Mouse (Mus musculus) olfactory bulb, adult 2 months (tissue): ENCODE measurements around the gene Pkn3. TPM values are rescaled to one million over a fixed set of nuclear protein-coding genes. Genes with fewer than 3 reads are reported as not detected.

Experiments
- H3K27ac ChIP-seq: fragments of 200-500 bp; 2 replicates; pipeline ENCODE4 v1.5.1; 2012; ENCODE audit warnings: low read depth, low read length; ENCODE audit not compliant: insufficient read depth
- H3K4me1 ChIP-seq: fragments of 200-500 bp; 2 replicates; pipeline ENCODE4 v1.6.1; 2012; ENCODE audit warnings: low read length; ENCODE audit not compliant: control insufficient read depth, insufficient read depth
- H3K4me3 ChIP-seq: fragments of 200-500 bp; 2 replicates; pipeline ENCODE4 v1.5.1; 2012; ENCODE audit warnings: mild to moderate bottlenecking, low read depth, low read length, moderate library complexity; ENCODE audit not compliant: insufficient read depth
- CTCF ChIP-seq: fragments of 200-500 bp; IDR thresholded peaks from 2 replicates; pipeline ENCODE4 v1.5.1; 2012; ENCODE audit warnings: low read depth, mild to moderate bottlenecking, low read length, moderate library complexity; ENCODE audit not compliant: insufficient read depth
- POLR2A ChIP-seq: fragments of 200-500 bp; IDR thresholded peaks from 2 replicates; pipeline ENCODE4 v1.6.1; 2012; ENCODE audit warnings: mild to moderate bottlenecking, low read depth, low read length, moderate library complexity; ENCODE audit not compliant: insufficient read depth
- whole genome bisulfite sequencing: fragments of 180-500 bp; shearing (Covaris S2); methylation state at CpG from one replicate; pipeline ENCODE4 v1.1.7; 2018; 5-methylcytosine and 5-hydroxymethylcytosine counted together
- polyA plus RNA-seq: library from polyadenylated mRNA; stranded (reverse); fragments of >200 nt; gene quantifications from 2 replicates; pipeline ENCODE4 v1.2.4, GENCODE M21; 2012; ENCODE audit warnings: low replicate concordance; ENCODE audit not compliant: missing spikeins, insufficient read depth, insufficient read length

Gene Pkn3
- polyA plus RNA-seq, 1 experiment, result not detected

DNA sequence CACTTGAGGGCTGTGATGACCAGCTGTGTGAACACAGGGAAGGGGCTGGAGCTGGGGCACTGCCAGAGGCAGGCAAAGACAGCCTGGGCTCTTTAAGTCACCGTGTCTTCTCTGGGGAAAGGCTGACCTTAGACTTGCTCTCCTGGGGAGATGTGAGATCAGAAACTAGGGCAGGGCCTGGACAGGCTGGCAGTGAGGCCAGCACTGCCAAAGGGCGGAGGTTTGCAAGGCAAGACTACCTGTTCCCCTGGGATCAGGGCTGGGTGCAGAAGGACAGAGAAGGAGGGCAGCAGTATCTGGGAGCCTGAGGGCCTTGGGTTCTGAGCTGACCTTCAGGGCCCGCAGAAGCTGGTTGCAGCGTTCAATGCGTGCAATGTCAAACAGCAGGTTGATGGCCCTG, 30.2 kb downstream of the Pkn3 start:
- H3K4me1 ChIP-seq, result no peaks in the 10 kb centered on the region
- H3K4me3 ChIP-seq, result no peak overlapping the region
- 96% methylated on average over 5 of the region's 5 CpGs for WGBS

DNA sequence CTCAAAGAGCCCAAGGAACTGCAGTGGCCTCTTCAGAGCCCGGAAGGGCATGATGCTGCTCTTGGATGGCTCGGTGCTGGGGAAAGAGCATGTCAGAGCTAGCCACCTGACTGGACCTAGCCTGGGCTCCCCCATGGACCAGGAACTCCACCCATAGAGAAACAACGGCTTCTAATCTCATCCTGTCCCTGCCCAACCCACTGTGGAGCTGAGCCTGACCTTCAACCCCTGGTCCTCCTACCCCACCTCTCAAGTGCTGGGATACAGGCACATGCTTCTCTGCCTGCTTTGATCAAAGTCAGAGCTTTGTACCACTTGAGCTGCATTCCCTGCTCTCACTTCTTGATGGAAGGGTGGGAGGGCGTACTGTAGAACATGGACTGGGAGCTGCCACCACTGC, 30.8 kb downstream of the Pkn3 start:
- no peak overlapping the region for H3K4me3 ChIP-seq
- no peaks in the 10 kb centered on the region for H3K4me1 ChIP-seq
- H3K27ac ChIP-seq, result no peak overlapping the region
- WGBS, result 94% methylated on average over 4 of the region's 4 CpGs
- TF ChIP-seq POLR2A (no peak), CTCF (no peak)

More for the DNA sequence above, 30.2 kb downstream of the Pkn3 start:
- TF ChIP-seq CTCF (no peak), POLR2A (no peak)
- no peak overlapping the region for H3K27ac ChIP-seq

DNA sequence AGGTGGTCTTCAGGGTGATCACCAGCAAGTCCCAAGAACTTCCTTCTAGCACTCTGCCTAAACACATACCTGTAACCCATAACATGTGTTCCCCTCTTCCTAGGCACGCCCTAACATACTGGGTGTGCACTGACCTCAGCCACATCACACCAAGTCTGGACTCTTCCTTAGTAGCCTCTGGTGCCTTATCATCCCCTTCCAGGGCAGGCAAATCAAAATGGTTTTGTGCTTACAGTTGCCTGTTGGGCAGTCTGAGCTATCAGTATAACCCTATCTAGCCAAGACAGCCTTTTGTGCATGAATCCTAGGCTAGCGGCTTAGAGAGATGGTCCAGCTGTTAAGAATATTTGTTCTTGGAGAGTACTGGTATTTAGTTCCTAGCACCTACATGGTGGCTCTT, 34.0 kb downstream of the Pkn3 start:
- Histone ChIP-seq H3K27ac (no peak overlapping the region), H3K4me1 (no peaks in the 10 kb centered on the region), H3K4me3 (no peak overlapping the region)
- TF ChIP-seq CTCF (no peak), POLR2A (no peak)
- 98% methylated on average over 2 of the region's 2 CpGs for WGBS

DNA sequence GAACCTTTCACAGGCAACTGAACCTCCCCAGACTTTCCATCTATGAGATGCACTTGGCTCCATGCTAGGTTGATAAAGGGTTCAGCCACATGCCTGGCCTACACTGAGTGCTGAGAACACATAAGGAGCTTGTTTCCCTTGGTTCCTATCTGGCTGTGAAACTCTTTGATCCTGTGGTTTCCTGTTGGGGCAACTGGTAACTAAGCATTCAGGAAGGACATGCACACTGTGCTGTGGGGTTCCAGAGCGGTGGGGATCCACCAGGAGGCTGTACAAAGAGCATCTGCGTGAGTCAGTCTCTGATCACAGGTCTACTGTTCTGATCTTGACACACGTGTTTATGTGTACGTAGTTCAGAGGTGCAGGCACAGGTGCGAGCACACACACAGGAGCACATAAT, 35.1 kb downstream of the Pkn3 start:
- Histone ChIP-seq H3K4me3 (no peak overlapping the region), H3K4me1 (no peaks in the 10 kb centered on the region), H3K27ac (no peak overlapping the region)
- 92% methylated on average over 5 of the region's 5 CpGs for WGBS
- no peak for TF ChIP-seq POLR2A
- TF ChIP-seq CTCF, result no peak

DNA sequence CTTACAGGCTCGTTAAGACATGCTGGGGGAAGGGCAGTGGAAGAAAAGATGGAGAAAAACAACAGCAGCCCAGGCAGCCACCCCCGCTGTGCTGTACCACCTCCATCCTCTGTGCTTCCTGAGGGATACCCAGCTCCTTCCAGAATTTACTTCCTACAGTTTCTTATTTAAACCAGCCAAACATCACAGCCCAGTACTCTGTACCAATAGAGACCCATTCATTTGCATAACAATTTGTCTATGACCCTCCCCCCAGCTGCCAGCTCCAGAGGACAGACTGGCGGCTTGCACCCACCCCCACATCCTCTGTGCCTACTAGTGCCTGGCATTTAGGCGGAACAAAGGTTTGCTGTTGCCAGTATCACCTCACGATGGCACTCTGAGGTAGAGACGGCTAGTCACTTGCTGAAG, 42.2 kb downstream of the Pkn3 start:
- no peak for TF ChIP-seq CTCF
- peaks cover 35% of the 10 kb centered on the region for H3K4me1 ChIP-seq
- peak overlapping the region; percentile 86 for H3K27ac ChIP-seq
- H3K4me3 ChIP-seq, result 0 out of 2 replicates have a peak overlapping the region, but pooled peaks have one; percentile 2
- 11% methylated on average over 6 of the region's 6 CpGs for WGBS

DNA sequence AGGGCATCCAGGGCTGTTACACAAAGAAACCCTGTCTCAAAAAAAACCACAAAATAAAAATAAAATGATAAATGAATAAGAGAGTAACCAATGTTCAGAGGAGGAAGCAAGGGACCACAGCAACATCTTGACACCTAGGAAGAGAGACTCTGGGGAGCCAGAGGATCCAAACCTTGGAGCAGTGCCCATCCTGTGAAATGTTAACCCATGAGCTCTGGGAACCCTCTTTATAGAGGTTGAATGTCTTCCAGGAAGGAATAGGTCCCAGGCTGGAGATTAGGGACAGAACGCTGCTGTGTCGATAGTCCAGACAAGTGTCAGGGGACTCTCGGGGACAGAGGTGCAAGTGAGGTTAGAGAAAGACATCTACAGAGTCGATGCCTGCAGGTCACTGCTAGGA, 42.8 kb downstream of the Pkn3 start:
- Histone ChIP-seq H3K4me3 (no peak overlapping the region), H3K27ac (peak overlapping the region; percentile 86), H3K4me1 (peaks cover 35% of the 10 kb centered on the region)
- TF ChIP-seq POLR2A (no peak), CTCF (no peak)
- WGBS, result 41% methylated on average over 4 of the region's 4 CpGs

DNA sequence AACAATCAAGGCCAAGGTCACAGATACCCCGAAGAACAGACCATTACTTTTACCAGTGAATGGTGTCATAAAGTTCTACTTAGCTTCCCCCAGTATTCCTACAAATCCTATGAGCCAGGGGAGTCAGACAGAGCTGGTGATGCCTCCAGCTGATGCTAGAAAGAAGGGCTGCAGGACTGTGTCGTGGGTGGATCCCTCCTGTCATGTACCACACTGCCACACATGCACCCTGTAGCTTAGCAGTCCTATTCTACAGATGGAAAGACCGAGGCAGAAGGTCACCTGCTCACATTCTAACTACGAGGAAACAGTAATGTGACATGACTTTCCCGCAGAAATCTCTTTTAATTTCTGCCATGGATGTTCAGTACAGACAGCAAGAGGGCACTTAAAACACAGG, 45.3 kb downstream of the Pkn3 start:
- peak overlapping the region; percentile 16; the same call in 1 of the 2 replicates for H3K27ac ChIP-seq

DNA sequence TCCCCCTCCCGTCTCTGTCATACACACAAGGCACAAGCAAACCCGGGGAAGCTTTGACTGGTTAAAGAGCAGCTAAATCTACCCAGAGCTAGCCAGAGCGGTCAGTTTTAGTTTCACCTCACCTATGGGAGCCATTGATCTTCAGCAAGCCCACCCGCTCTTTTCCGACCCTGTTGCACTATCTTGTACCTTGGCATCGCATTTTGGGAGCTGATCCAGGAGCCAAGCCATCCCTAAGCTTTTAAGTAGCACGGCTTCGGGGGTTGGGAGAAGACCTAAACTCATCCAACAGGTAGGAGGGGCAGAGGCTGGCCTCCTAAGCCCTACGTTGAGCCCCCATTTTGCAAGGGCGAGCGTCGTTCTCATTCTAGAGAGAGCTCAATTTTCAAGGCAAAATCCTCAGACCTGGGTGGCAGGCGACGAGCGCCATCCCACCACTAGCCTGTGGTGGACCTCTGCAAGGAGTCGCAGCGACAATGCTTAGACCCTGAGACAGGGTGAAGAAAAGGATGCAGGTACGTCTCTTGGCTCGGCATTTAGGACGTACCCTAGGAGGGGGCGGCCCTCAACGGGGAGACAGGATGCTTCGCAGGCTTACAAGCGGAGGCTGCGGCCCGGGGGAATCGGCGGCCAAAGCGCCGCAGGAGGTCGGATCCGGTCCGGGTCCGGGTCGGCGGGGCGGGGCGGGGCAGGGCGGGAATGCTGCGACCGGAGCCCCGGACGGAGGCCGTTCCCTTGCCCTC, 46.4 kb downstream of the Pkn3 start:
- Histone ChIP-seq H3K27ac (peak overlapping the region; percentile 98), H3K4me1 (peaks cover 28% of the 10 kb centered on the region), H3K4me3 (peak overlapping the region; percentile 97)
- WGBS, result under 1% methylated on average over 44 of the region's 44 CpGs
- TF ChIP-seq POLR2A (no peak), CTCF (no peak)

More for the DNA sequence above, 45.3 kb downstream of the Pkn3 start:
- no peak for TF ChIP-seq CTCF
- TF ChIP-seq POLR2A, result no peak
- Histone ChIP-seq H3K4me3 (peak overlapping the region; percentile 19; the same call in 1 of the 2 replicates), H3K4me1 (peaks cover 35% of the 10 kb centered on the region)
- 58% methylated on average over 5 of the region's 5 CpGs for WGBS

DNA sequence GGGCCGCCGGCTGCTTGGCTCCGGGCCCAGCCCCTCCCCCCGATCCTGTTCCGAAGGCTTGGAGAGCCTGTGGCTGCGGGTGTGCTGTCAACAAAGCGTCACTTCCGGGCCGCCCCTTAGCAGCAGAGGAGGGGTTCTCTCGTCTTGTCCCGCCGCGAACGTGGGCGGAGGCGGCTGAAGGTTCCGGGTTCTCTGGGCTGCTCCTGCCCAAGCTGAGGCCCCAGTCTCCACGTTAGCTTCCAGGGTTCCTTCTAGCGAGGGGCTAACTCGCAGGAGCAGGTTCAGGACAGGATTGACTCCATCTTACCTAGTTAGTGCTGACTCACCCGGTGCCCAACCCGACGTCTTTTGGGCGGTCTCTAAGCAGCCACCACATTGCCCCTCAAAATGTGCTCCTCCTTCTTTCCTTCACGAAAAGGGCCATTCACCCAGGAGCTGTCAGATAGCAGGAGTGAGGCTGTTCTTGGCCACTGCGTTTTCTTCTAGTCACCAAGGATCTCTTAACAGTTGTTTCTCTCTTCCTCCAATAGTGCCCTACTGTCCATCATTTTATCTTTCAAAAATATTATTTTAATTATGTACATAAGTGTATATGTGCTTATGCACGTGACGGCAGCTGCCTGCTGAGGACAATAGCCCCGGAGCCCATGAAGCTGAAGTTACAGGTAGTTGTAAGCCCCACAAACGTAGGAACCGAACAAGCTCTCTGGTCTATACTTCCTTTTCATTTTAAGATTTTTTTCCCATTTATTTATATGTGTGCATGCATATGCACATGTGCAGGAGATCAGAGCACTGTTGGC, 47.2 kb downstream of the Pkn3 start, which contains the start of gene Zer1:
Zer1 (minus strand) TSS at position 114 of the 803 bp plus-strand sequence.
- 4% methylated on average over 31 of the region's 31 CpGs for WGBS
- TF ChIP-seq POLR2A (peak; percentile 63), CTCF (no peak)
- peak within 1 kb of the TSS; percentile 98 for H3K27ac ChIP-seq
- H3K4me1 ChIP-seq, result peaks cover 20% of the 10 kb centered on the region
- H3K4me3 ChIP-seq, result peak within 1 kb of the TSS; percentile 97
